Mouse (Mus musculus): ENCODE data around the gene Gtse1. TPM values are rescaled to one million over a fixed set of nuclear protein-coding genes. Genes with fewer than 3 reads are reported as not detected.

Gene Gtse1
- polyA plus RNA-seq, 1 experiment from 2014 or later, result 31.0 TPM

DNA sequence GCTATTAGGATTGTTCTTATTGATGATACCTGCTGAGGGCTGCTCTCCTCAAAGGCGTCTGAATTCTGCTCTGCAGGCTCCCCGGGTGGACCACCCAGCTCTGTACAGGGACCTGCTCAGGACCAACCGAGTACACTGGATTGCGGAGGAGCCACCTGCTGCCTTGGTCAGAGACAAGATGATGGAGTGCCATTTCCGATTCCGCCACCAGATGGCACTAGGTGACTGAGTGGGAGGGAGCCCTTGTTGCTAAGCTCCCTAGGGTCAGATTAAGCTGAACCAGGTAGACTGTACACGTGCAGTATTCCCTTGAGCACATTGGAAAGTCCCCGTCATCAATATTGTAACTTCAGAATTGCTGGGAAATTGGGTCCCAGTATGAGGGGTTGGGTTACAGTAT lies 36.7 kb downstream of the Gtse1 start:
- WGBS, result 17% methylated on average over 8 of the region's 8 CpGs
- Histone ChIP-seq H3K4me1 (ENCODE audit: insufficient read depth, low read length) (0 out of 2 replicates have a peak, but pooled peaks cover 2% of the 10 kb centered on the region), H3K9me3 (ENCODE audit: low read length) (no peaks in the 10 kb centered on the region), H3K9ac (replicated peaks; ENCODE audit: low read length) (no peak overlapping the region), H3K4me3 (ENCODE audit: low read length) (no peak overlapping the region), H3K27ac (ENCODE audit: low read length) (no peak overlapping the region), H3K4me2 (replicated peaks; ENCODE audit: low read depth, low read length) (no peak overlapping the region), H3K27me3 (ENCODE audit: insufficient read depth, low read length) (no peaks in the 10 kb centered on the region), H3K36me3 (ENCODE audit: insufficient read depth, low read length) (peaks cover 54% of the 10 kb centered on the region)
- ATAC-seq (ENCODE audit: low FRiP score, low TSS enrichment), result peak; percentile 44; the same call in 1 of the 2 replicates

DNA sequence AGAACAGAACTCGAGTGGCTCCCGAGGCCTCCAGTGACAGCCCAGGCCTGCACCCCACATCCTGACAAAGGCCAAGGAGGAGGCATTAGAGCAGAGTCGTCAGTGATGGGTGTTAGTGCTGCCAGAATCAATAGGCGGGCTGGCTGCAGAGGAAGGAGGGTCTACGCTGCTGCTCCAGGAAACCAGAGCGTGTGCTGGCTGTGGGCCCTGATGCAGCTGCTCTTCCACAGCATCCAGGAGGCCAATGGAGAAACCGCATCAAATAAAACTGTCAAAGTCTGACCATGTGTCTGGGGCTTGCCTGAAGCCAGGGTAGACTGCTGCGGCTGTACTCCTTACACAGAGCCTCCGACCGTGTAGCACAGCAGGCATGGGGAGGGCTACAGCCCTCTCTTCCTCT lies 37.6 kb downstream of the Gtse1 start:
- Histone ChIP-seq H3K9me3 (ENCODE audit: low read length) (no peaks in the 10 kb centered on the region), H3K4me1 (ENCODE audit: insufficient read depth, low read length) (0 out of 2 replicates have a peak, but pooled peaks cover 2% of the 10 kb centered on the region), H3K4me3 (ENCODE audit: low read length) (no peak overlapping the region), H3K36me3 (ENCODE audit: insufficient read depth, low read length) (peaks cover 49% of the 10 kb centered on the region), H3K9ac (replicated peaks; ENCODE audit: low read length) (no peak overlapping the region), H3K27me3 (ENCODE audit: insufficient read depth, low read length) (no peaks in the 10 kb centered on the region), H3K27ac (ENCODE audit: low read length) (no peak overlapping the region), H3K4me2 (replicated peaks; ENCODE audit: low read depth, low read length) (no peak overlapping the region)
- no peak for ATAC-seq (ENCODE audit: low FRiP score, low TSS enrichment)
- WGBS, result 69% methylated on average over 10 of the region's 10 CpGs

DNA sequence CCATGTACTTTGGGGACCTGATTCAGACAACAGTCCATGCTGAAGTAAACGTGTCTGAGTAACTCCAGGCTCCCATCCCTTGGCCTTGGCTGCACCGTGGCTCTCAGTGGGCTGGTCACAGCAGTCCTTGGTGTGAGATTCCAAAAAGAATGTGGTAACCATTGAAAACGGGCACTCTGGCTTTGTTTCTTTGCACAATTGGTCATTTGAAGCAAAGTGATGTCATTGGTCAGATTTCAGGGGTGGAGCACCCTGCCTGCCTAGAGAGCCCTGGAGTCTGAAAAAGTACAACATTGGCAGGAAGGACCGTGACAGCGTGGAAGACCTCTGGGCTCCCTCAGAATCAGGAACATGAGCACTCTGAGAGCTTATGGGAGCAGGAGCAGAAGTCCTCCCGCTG lies 39.9 kb downstream of the Gtse1 start:
- Histone ChIP-seq H3K4me1 (ENCODE audit: insufficient read depth, low read length) (0 out of 2 replicates have a peak, but pooled peaks cover 2% of the 10 kb centered on the region), H3K9ac (replicated peaks; ENCODE audit: low read length) (no peak overlapping the region), H3K27me3 (ENCODE audit: insufficient read depth, low read length) (no peaks in the 10 kb centered on the region), H3K4me2 (replicated peaks; ENCODE audit: low read depth, low read length) (no peak overlapping the region), H3K9me3 (ENCODE audit: low read length) (no peaks in the 10 kb centered on the region), H3K27ac (ENCODE audit: low read length) (no peak overlapping the region), H3K36me3 (ENCODE audit: insufficient read depth, low read length) (peaks cover 27% of the 10 kb centered on the region; the same call in 1 of the 2 replicates), H3K4me3 (ENCODE audit: low read length) (no peak overlapping the region)
- 76% methylated on average over 6 of the region's 6 CpGs for WGBS
- no peak for ATAC-seq (ENCODE audit: low FRiP score, low TSS enrichment)

DNA sequence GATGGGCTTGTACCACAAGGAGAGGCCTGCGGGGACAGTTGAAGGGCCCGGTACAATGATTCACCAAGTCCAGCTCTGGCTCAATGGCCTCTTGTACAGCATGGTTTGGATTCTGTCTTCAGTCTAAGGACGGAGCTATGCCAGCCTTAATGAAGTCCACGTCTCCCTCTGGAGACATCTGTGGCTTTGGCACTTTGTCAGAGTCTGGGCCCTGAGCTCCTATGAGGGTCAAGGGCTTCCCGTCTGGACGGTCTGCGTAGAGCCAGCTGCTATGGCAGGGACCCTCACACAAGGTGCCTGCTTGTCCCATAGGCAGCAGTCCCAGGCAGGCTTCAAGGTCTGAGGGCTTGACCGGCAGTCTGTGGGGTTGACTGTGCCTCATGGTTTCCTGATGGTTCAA lies 40.8 kb downstream of the Gtse1 start:
- Histone ChIP-seq H3K27ac (ENCODE audit: low read length) (no peak overlapping the region), H3K4me3 (ENCODE audit: low read length) (no peak overlapping the region), H3K4me1 (ENCODE audit: insufficient read depth, low read length) (0 out of 2 replicates have a peak, but pooled peaks cover 2% of the 10 kb centered on the region), H3K9me3 (ENCODE audit: low read length) (no peaks in the 10 kb centered on the region), H3K9ac (replicated peaks; ENCODE audit: low read length) (no peak overlapping the region), H3K4me2 (replicated peaks; ENCODE audit: low read depth, low read length) (no peak overlapping the region), H3K27me3 (ENCODE audit: insufficient read depth, low read length) (no peaks in the 10 kb centered on the region), H3K36me3 (ENCODE audit: insufficient read depth, low read length) (peaks cover 21% of the 10 kb centered on the region; the same call in 1 of the 2 replicates)
- WGBS, result 84% methylated on average over 8 of the region's 8 CpGs
- ATAC-seq (ENCODE audit: low FRiP score, low TSS enrichment), result no peak

DNA sequence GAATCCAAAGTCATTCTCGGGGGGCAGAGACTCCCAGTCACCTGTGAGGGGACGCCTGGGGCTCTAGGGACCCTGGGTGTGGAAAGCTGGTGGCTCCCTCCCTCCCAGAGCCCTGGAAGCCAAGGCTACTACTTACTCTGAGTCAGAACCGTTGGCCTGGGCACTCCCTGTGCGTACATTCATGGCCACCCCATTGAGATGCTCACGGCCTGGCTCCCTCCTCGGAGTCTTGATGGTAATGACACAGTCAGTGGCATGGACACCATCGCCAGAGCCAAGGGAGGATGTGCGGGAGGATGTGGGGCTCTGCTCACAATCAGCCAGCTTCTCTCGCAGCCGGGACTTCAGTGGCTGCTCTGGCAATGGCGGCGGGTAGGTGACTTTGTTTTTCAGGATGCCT lies 41.3 kb downstream of the Gtse1 start:
- H3K9ac ChIP-seq (replicated peaks; ENCODE audit: low read length), result no peak overlapping the region
- H3K4me3 ChIP-seq (ENCODE audit: low read length), result no peak overlapping the region
- no peak for ATAC-seq (ENCODE audit: low FRiP score, low TSS enrichment)
- 84% methylated on average over 12 of the region's 12 CpGs for WGBS
- peaks cover 21% of the 10 kb centered on the region; the same call in 1 of the 2 replicates for H3K36me3 ChIP-seq (ENCODE audit: insufficient read depth, low read length)
- no peak overlapping the region for H3K4me2 ChIP-seq (replicated peaks; ENCODE audit: low read depth, low read length)
- H3K27ac ChIP-seq (ENCODE audit: low read length), result no peak overlapping the region
- no peaks in the 10 kb centered on the region for H3K27me3 ChIP-seq (ENCODE audit: insufficient read depth, low read length)
- H3K4me1 ChIP-seq (ENCODE audit: insufficient read depth, low read length), result 0 out of 2 replicates have a peak, but pooled peaks cover 2% of the 10 kb centered on the region
- H3K9me3 ChIP-seq (ENCODE audit: low read length), result no peaks in the 10 kb centered on the region

DNA sequence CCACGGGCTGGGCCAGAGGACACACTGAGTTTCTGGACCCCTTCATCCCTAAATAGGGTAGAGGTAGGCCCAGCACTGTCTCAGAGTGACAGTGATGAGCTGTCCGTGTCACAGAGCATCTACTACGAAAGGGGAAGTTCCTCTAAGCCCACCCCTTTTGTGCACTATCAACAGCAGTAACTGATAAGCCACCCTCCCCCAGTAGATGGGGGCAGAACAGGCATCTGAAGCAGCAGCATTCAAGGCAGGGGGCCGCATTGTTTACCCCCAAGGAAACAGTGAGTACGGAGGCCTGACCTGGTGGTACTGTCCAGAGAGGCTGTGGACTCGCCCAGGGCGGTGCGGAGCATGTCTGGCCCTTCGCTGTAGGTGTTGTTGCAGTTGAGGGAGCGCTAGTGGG lies 43.0 kb downstream of the Gtse1 start:
- no peaks in the 10 kb centered on the region for H3K27me3 ChIP-seq (ENCODE audit: insufficient read depth, low read length)

DNA sequence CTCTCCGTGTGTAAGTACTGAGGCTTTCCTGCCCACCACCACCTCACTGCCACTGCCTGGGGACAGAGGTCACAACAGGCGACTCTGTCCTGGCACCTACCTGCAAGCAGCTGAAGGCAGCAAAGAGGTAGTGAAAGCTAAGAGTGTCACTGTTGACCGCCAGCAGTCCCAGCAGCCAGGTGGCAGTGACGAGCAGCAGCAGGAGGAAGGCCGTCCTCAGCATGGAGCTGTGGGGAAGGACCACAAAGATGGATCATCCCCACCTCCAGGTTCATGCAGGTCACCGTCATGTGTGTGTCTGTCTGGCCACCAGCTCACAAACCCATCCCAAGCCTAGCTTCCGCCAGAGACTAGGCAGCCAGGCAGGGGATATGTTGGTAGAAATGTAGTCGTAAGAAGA lies 44.3 kb downstream of the Gtse1 start:
- Histone ChIP-seq H3K4me2 (replicated peaks; ENCODE audit: low read depth, low read length) (no peak overlapping the region), H3K4me3 (ENCODE audit: low read length) (no peak overlapping the region), H3K27ac (ENCODE audit: low read length) (no peak overlapping the region), H3K9me3 (ENCODE audit: low read length) (no peaks in the 10 kb centered on the region), H3K4me1 (ENCODE audit: insufficient read depth, low read length) (peaks cover 5% of the 10 kb centered on the region; the same call in 1 of the 2 replicates), H3K27me3 (ENCODE audit: insufficient read depth, low read length) (no peaks in the 10 kb centered on the region), H3K9ac (replicated peaks; ENCODE audit: low read length) (no peak overlapping the region), H3K36me3 (ENCODE audit: insufficient read depth, low read length) (peaks cover 9% of the 10 kb centered on the region; the same call in 1 of the 2 replicates)
- ATAC-seq (ENCODE audit: low FRiP score, low TSS enrichment), result no peak
- 78% methylated on average over 8 of the region's 8 CpGs for WGBS

More for the DNA sequence above, 43.0 kb downstream of the Gtse1 start:
- H3K36me3 ChIP-seq (ENCODE audit: insufficient read depth, low read length), result peaks cover 14% of the 10 kb centered on the region; the same call in 1 of the 2 replicates
- ATAC-seq (ENCODE audit: low FRiP score, low TSS enrichment), result no peak; the same call in 1 of the 2 replicates
- no peaks in the 10 kb centered on the region for H3K9me3 ChIP-seq (ENCODE audit: low read length)
- 0 out of 2 replicates have a peak, but pooled peaks cover 2% of the 10 kb centered on the region for H3K4me1 ChIP-seq (ENCODE audit: insufficient read depth, low read length)
- H3K4me3 ChIP-seq (ENCODE audit: low read length), result no peak overlapping the region
- H3K4me2 ChIP-seq (replicated peaks; ENCODE audit: low read depth, low read length), result no peak overlapping the region
- 88% methylated on average over 10 of the region's 10 CpGs for WGBS
- no peak overlapping the region for H3K9ac ChIP-seq (replicated peaks; ENCODE audit: low read length)
- no peak overlapping the region for H3K27ac ChIP-seq (ENCODE audit: low read length)

DNA sequence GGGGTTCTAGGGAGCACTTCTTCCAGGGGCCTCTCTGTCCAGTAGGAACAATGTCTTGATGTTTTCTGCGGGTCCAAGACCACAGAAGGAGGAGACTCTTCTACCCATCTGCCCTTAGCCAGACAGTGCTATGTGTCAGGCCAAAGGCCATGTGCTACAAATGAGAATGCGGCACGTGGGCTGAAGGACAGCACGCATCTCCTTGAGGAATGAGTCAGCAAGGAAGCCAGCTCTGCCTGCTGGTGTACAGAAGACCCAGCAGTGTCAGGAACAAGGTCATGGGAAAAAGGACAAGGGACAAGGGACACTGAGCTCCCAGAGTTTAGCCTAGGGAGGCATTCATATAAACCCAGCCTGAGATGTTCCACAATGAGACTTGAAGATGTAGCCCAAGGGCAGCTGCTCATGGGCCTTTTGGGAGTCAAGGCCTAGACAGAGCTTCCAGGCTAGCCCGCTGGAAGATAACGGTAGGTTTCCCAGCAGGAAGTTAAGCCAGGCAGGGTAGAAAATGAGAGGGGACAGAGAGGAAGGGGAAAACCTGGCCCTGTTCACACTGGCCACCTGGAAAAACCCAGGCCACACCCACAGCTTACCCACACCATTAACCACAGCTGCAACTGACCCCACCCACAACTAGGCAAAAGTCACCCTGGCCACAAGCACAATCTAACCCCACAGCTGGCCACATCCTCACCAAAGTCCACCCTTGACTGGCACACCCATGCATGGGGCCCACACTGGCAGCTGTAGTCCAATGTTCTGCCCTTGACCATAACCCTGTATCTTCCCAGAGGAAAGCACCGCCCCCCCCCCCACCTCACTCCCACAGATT lies 49.3 kb downstream of the Gtse1 start:
- Histone ChIP-seq H3K4me2 (replicated peaks; ENCODE audit: low read depth, low read length) (no peak overlapping the region), H3K4me1 (ENCODE audit: insufficient read depth, low read length) (peaks cover 20% of the 10 kb centered on the region), H3K27me3 (ENCODE audit: insufficient read depth, low read length) (no peaks in the 10 kb centered on the region), H3K4me3 (ENCODE audit: low read length) (no peak overlapping the region), H3K9ac (replicated peaks; ENCODE audit: low read length) (no peak overlapping the region), H3K27ac (ENCODE audit: low read length) (peak overlapping the region; percentile 50; the same call in 1 of the 2 replicates), H3K9me3 (ENCODE audit: low read length) (no peaks in the 10 kb centered on the region), H3K36me3 (ENCODE audit: insufficient read depth, low read length) (peaks cover 2% of the 10 kb centered on the region)
- WGBS, result 73% methylated on average over 7 of the region's 7 CpGs
- ATAC-seq (ENCODE audit: low FRiP score, low TSS enrichment), result peak; percentile 57

DNA sequence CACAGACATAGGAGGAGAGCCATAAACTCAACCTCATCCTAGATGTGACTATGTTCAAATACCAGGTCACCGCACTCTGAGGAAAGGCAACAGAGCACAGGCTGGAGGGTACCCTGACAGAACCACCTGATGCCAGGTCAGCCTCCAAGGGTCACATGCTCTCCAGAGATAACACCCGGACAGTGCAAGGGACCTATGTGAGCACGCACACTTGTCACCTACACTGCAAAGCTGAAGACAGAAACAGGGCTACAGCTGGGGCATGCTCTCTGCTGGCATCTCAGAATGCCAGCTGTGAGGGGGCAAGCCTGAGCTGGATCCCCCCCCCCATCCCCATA lies 49.9 kb downstream of the Gtse1 start:
- Histone ChIP-seq H3K4me1 (ENCODE audit: insufficient read depth, low read length) (peaks cover 20% of the 10 kb centered on the region), H3K27ac (ENCODE audit: low read length) (peak overlapping the region; percentile 28), H3K4me3 (ENCODE audit: low read length) (no peak overlapping the region), H3K9me3 (ENCODE audit: low read length) (no peaks in the 10 kb centered on the region), H3K9ac (replicated peaks; ENCODE audit: low read length) (no peak overlapping the region), H3K4me2 (replicated peaks; ENCODE audit: low read depth, low read length) (no peak overlapping the region), H3K27me3 (ENCODE audit: insufficient read depth, low read length) (no peaks in the 10 kb centered on the region), H3K36me3 (ENCODE audit: insufficient read depth, low read length) (peaks cover 4% of the 10 kb centered on the region)
- 52% methylated on average over 3 of the region's 3 CpGs for WGBS
- peak; percentile 60; the same call in 1 of the 2 replicates for ATAC-seq (ENCODE audit: low FRiP score, low TSS enrichment)

DNA sequence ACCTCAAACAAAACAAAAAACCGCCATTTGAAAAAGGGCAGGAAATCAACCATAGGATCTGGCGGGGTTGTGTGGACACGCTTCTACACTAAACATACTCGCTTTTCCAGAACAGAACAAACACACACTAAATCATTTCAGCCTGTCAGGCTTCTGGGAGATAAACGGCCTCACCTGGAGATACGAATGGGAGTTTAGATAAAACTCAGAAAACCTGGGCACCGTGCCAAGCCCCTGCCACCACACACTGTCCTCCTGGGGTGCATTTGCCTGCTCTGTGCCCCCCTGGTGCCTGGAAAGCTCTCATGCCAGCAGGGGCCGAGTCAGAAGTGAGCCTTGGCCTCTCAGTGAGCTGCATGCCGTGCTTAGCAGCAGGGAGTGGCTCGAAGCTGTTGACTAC lies 50.4 kb downstream of the Gtse1 start:
- no peaks in the 10 kb centered on the region for H3K9me3 ChIP-seq (ENCODE audit: low read length)
- WGBS, result 16% methylated on average over 10 of the region's 10 CpGs

More for the DNA sequence above, 50.4 kb downstream of the Gtse1 start:
- peaks cover 4% of the 10 kb centered on the region for H3K36me3 ChIP-seq (ENCODE audit: insufficient read depth, low read length)
- H3K27me3 ChIP-seq (ENCODE audit: insufficient read depth, low read length), result no peaks in the 10 kb centered on the region
- peaks cover 20% of the 10 kb centered on the region for H3K4me1 ChIP-seq (ENCODE audit: insufficient read depth, low read length)
- no peak for ATAC-seq (ENCODE audit: low FRiP score, low TSS enrichment)
- H3K27ac ChIP-seq (ENCODE audit: low read length), result peak overlapping the region; percentile 28
- no peak overlapping the region for H3K4me3 ChIP-seq (ENCODE audit: low read length)
- H3K4me2 ChIP-seq (replicated peaks; ENCODE audit: low read depth, low read length), result no peak overlapping the region
- no peak overlapping the region; the same call in 1 of the 2 replicates for H3K9ac ChIP-seq (replicated peaks; ENCODE audit: low read length)
